Mouse (Mus musculus) CH12.LX (cell line): Measurements from ENCODE around the gene Plppr3. TPM values are rescaled to one million over a fixed set of nuclear protein-coding genes. Genes with fewer than 3 reads are reported as not detected.

Experiments used
- DNase-seq: peaks from one replicate; pipeline ENCODE4 v3.0.0-alpha.2; 2013; ENCODE audit errors: extremely low read depth
- H3K27ac ChIP-seq: 2 replicates; pipeline ENCODE4 v1.5.1; 2012; ENCODE audit warnings: low read depth, mild to moderate bottlenecking, control low read depth, moderate library complexity; ENCODE audit not compliant: insufficient read depth
- H3K27me3 ChIP-seq: replicated peaks from 2 replicates; pipeline ENCODE3; 2012; ENCODE audit warnings: inconsistent platforms
- H3K36me3 ChIP-seq, 2 experiments: replicated peaks in 1 of 2; 2 replicates each; pipeline versions ENCODE3 to v1.6.1; 2012; ENCODE audit warnings: inconsistent platforms in 1 of 2, low read length in 1 of 2, mild to moderate bottlenecking in 1 of 2, mixed read lengths in 1 of 2, moderate library complexity in 1 of 2; ENCODE audit not compliant: control insufficient read depth in 1 of 2, insufficient read depth in 1 of 2
- H3K4me1 ChIP-seq, 2 experiments: 2 replicates each; pipeline ENCODE4 v1.6.1; 2012; ENCODE audit warnings: inconsistent platforms in 1 of 2, moderate library complexity in 1 of 2; ENCODE audit not compliant: insufficient read depth in 2 of 2, control insufficient read depth in 1 of 2
- H3K4me2 ChIP-seq: 2 replicates; pipeline ENCODE4 v1.6.1; 2012; ENCODE audit warnings: low read depth, mild to moderate bottlenecking, control low read depth; ENCODE audit not compliant: poor library complexity, insufficient read depth, severe bottlenecking
- H3K4me3 ChIP-seq, 3 experiments: fragments of 150-350 bp in 1 of 3; sonication (generic) in 1 of 3; replicated peaks in 1 of 3; 2 replicates each; pipeline versions ENCODE3 to v1.5.1; 2011 to 2012; ENCODE audit warnings: low read depth in 2 of 3, low read length in 2 of 3, mild to moderate bottlenecking in 2 of 3, moderate library complexity in 2 of 3, control low read depth in 1 of 3, improper control_type of control experiment in 1 of 3, inconsistent platforms in 1 of 3, mixed read lengths in 1 of 3; ENCODE audit not compliant: poor library complexity in 1 of 3
- H3K79me2 ChIP-seq: replicated peaks from 2 replicates; pipeline ENCODE4 v1.6.1; 2012; ENCODE audit warnings: mild to moderate bottlenecking, moderate library complexity; ENCODE audit not compliant: control insufficient read depth, poor library complexity, insufficient read depth, severe bottlenecking; ENCODE audit errors: extremely low read depth
- H3K9ac ChIP-seq: 2 replicates; pipeline ENCODE4 v1.6.1; 2012; ENCODE audit warnings: low read depth, mild to moderate bottlenecking, control low read depth, moderate library complexity; ENCODE audit not compliant: insufficient read depth
- H3K9me3 ChIP-seq: replicated peaks from 2 replicates; pipeline ENCODE3; 2012; ENCODE audit warnings: low read length, inconsistent platforms, mixed read lengths
- CTCF ChIP-seq, 2 experiments: IDR thresholded peaks in 1 of 2; conservative IDR thresholded peaks in 1 of 2; 2 replicates each; pipeline ENCODE4 v1.5.1; 2011 to 2012; ENCODE audit warnings: low read depth in 2 of 2, low read length in 2 of 2, improper control_type of control experiment in 1 of 2, inconsistent platforms in 1 of 2, mild to moderate bottlenecking in 1 of 2, moderate library complexity in 1 of 2
- ELF1 ChIP-seq: IDR thresholded peaks from 2 replicates; pipeline ENCODE4 v1.6.1; 2014; ENCODE audit warnings: low read depth, mild to moderate bottlenecking, inconsistent platforms, low read length, improper control_type of control experiment
- ETS1 ChIP-seq: conservative IDR thresholded peaks from 2 replicates; pipeline ENCODE4 v1.6.1; 2012; ENCODE audit warnings: low read depth, mild to moderate bottlenecking, inconsistent platforms, low read length, improper control_type of control experiment, moderate library complexity
- GABPA ChIP-seq: IDR thresholded peaks from 2 replicates; pipeline ENCODE4 v1.6.1; 2012; ENCODE audit warnings: low read depth, low read length, improper control_type of control experiment, inconsistent platforms; ENCODE audit not compliant: insufficient replicate concordance
- JUN ChIP-seq: IDR thresholded peaks from 2 replicates; pipeline ENCODE4 v1.6.1; 2011; ENCODE audit warnings: low read depth, mild to moderate bottlenecking, low read length, improper control_type of control experiment, moderate library complexity; ENCODE audit not compliant: insufficient read depth
- MAFK ChIP-seq: IDR thresholded peaks from 2 replicates; pipeline ENCODE4 v1.6.1; 2011; ENCODE audit warnings: low read length, improper control_type of control experiment; ENCODE audit not compliant: insufficient replicate concordance
- MAZ ChIP-seq: IDR thresholded peaks from 2 replicates; pipeline ENCODE4 v1.6.1; 2012; ENCODE audit warnings: low read depth, mild to moderate bottlenecking, inconsistent platforms, low read length, improper control_type of control experiment, moderate library complexity
- MEF2A ChIP-seq: IDR thresholded peaks from 2 replicates; pipeline ENCODE4 v1.6.1; 2014; ENCODE audit warnings: low read depth, mild to moderate bottlenecking, inconsistent platforms, low read length, improper control_type of control experiment, borderline replicate concordance
- MXI1 ChIP-seq: IDR thresholded peaks from 2 replicates; pipeline ENCODE4 v1.6.1; 2011; ENCODE audit warnings: mild to moderate bottlenecking, low read depth, low read length, improper control_type of control experiment
- NRF1 ChIP-seq: IDR thresholded peaks from 2 replicates; pipeline ENCODE4 v1.6.1; 2014; ENCODE audit warnings: low read depth, mild to moderate bottlenecking, inconsistent platforms, low read length, improper control_type of control experiment, moderate library complexity
- PAX5 ChIP-seq: IDR thresholded peaks from 2 replicates; pipeline ENCODE4 v1.6.1; 2012; ENCODE audit warnings: low read length, inconsistent platforms, mixed read lengths
- RAD21 ChIP-seq: IDR thresholded peaks from 2 replicates; pipeline ENCODE4 v1.6.1; 2011; ENCODE audit warnings: low read depth, mild to moderate bottlenecking, low read length, improper control_type of control experiment, moderate library complexity
- RCOR1 ChIP-seq: conservative IDR thresholded peaks from 2 replicates; pipeline ENCODE4 v1.6.1; 2012; ENCODE audit warnings: low read depth, mild to moderate bottlenecking, inconsistent platforms, low read length, improper control_type of control experiment
- ZKSCAN1 ChIP-seq: IDR thresholded peaks from 2 replicates; pipeline ENCODE4 v1.6.1; 2012; ENCODE audit warnings: low read depth, inconsistent platforms, low read length, improper control_type of control experiment, borderline replicate concordance
- ZMIZ1 ChIP-seq: IDR thresholded peaks from 2 replicates; pipeline ENCODE4 v1.6.1; 2012; ENCODE audit warnings: low read depth, mild to moderate bottlenecking, inconsistent platforms, low read length, improper control_type of control experiment
- dilution Hi-C: fragments of 300-500 bp; cut with MboI; formaldehyde crosslinking; loops from 2 replicates; pipeline ENCODE4 v1.14.3; 2020; ENCODE audit warnings: low sequenced_read_pairs; ENCODE audit not compliant: extremely low pct_unique_long_range_greater_than_20kb, extremely low pct_ligation_motif_present
- in situ Hi-C: fragments of 300-500 bp; cut with MboI; formaldehyde crosslinking; loops from 3 replicates; pipeline ENCODE4 v1.14.3; 2019; ENCODE audit warnings: low sequenced_read_pairs, low pct_ligation_motif_present, low pct_unique_long_range_greater_than_20kb, mixed read lengths
- polyA plus RNA-seq: library from polyadenylated mRNA; unstranded; fragments of >175 nt; gene quantifications from 2 replicates; pipeline ENCODE4 v1.2.1, GENCODE M21; 2012; ENCODE audit warnings: low read depth; ENCODE audit not compliant: insufficient read length
- total RNA-seq, 2 experiments: library from RNA; depleted of rRNA; stranded (reverse); fragments of 300-350 nt in 1 of 2; fragments of >200 nt in 1 of 2; gene quantifications; 2 replicates each; pipeline ENCODE4 v1.2.3; 2012 to 2014

Gene Plppr3
- total and polyA plus RNA-seq, 3 experiments, result 0.47 to 3.4 TPM; not detected in 1

DNA sequence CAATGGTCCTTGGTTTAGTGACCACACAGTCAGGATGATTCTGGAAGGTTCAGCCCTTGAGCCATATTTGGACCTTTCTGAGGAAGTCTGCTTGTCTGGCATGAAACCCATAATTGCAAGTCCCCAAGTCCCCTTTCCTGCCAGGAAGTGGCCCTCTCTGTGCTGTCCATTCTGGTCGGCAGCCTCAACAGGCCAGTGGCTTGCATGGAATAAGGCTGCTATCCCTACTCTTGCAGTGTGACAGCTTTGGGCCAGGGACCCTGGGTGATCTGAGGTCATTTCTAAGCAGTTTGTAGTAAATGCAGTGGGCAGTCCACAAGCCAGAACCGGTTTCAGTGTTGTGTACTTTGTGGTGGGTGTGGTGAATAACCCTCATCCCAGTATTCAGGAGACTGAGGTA is 36.3 kb downstream of the Plppr3 start:
- no peak overlapping the region for H3K4me2 ChIP-seq
- peaks cover 7% of the 10 kb centered on the region for H3K27me3 ChIP-seq
- no peak overlapping the region for H3K9ac ChIP-seq
- no peak for DNase-seq
- in situ Hi-C loops, result no loop called here
- no peak overlapping the region for H3K27ac ChIP-seq
- H3K9me3 ChIP-seq, result peaks cover 5% of the 10 kb centered on the region
- H3K4me3 ChIP-seq, result no peak overlapping the region
- dilution Hi-C loops, result no loop called here
- H3K4me1 ChIP-seq, result no peaks in the 10 kb centered on the region
- TF ChIP-seq GABPA (no peak), ZKSCAN1 (no peak), PAX5 (no peak), RAD21 (no peak), MXI1 (no peak), MAZ (no peak), MEF2A (no peak), ELF1 (no peak), MAFK (no peak), JUN (no peak), RCOR1 (no peak), ZMIZ1 (no peak), NRF1 (no peak), ETS1 (no peak)
- H3K36me3 ChIP-seq, result no peaks in the 10 kb centered on the region
- no peaks in the 10 kb centered on the region for H3K79me2 ChIP-seq

DNA sequence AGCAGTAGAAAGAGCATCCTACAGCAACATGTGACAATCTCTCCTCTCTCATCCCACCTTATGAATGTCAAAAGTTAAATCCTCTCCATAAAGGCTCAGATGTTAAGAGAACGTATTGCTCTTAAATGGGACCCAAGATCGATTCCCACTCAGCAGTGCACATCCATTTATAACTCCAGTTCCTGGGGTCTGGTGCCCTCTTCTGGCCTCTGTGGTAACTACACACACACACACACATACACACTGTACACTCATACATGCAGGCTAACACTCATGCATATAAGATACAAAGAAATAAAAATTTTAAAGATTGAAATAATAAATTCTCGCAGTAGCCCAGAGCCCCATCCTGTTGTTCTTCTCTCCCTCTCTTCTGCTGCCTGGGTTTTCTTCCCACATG is 37.5 kb downstream of the Plppr3 start:
- Histone ChIP-seq H3K27me3 (peaks cover 13% of the 10 kb centered on the region), H3K4me1 (no peaks in the 10 kb centered on the region), H3K9ac (no peak overlapping the region), H3K36me3 (no peaks in the 10 kb centered on the region), H3K9me3 (peaks cover 5% of the 10 kb centered on the region), H3K79me2 (no peaks in the 10 kb centered on the region), H3K4me3 (no peak overlapping the region), H3K27ac (no peak overlapping the region), H3K4me2 (no peak overlapping the region)
- in situ Hi-C loops (no loop called here), dilution Hi-C loops (no loop called here)
- no peak for TF ChIP-seq MAZ
- no peak for TF ChIP-seq ETS1
- peak; percentile 13 to 24; a peak in 2 of 4 replicates for TF ChIP-seq CTCF (conservative IDR thresholded peaks at IDR 0.05 in 1 of 2, IDR thresholded peaks at IDR 0.05 in 1 of 2; ENCODE audit: low read depth in 2 of 2, low read length in 2 of 2)
- no peak for DNase-seq
